Mouse (Mus musculus): ENCODE data around the gene Acadl. TPM values are rescaled to one million over a fixed set of nuclear protein-coding genes. Genes with fewer than 3 reads are reported as not detected.

Gene Acadl
- polyA plus RNA-seq (2015; fragmentation: Nextera tagmentation; extraction: Ambion mirVana): 380 and 392 TPM in 2 replicates

GRCm38 (mm10) chr1:66862712-66863511 lies at the start of gene Acadl:
Gene Acadl, minus strand, starts transcription at chr1:66863277.
- no peaks in the 10 kb centered on the region for H3K27me3 ChIP-seq (ENCODE audit: insufficient read depth, low read length)
- peak; percentile 92 for DNase-seq
- TF ChIP-seq EP300 (IDR thresholded peaks at IDR 0.05; ENCODE audit: low read depth): peak; percentile 86
- no peak for TF ChIP-seq CTCF (IDR thresholded peaks at IDR 0.05; ENCODE audit: low read depth)
- H3K4me2 ChIP-seq (ENCODE audit: low read depth, low read length): peak within 1 kb of the TSS; percentile 77
- H3K36me3 ChIP-seq (replicated peaks; ENCODE audit: insufficient read depth, low read length): peaks cover 6% of the 10 kb centered on the region; the same call in 1 of the 2 replicates
- peak within 1 kb of the TSS; percentile 98 for H3K9ac ChIP-seq (replicated peaks)
- WGBS (ENCODE audit: insufficient replicate concordance): under 1% methylated on average over 52 of the region's 85 CpGs
- peak; percentile 91 for ATAC-seq
- H3K4me1 ChIP-seq (ENCODE audit: insufficient read depth): peaks cover 5% of the 10 kb centered on the region; the same call in 1 of the 2 replicates
- H3K9me3 ChIP-seq (ENCODE audit: low read length): no peaks in the 10 kb centered on the region
- H3K27ac ChIP-seq (ENCODE audit: low read depth): peak within 1 kb of the TSS; percentile 100
- peak within 1 kb of the TSS; percentile 95 for H3K4me3 ChIP-seq (ENCODE audit: low read depth, low read length)

DNA sequence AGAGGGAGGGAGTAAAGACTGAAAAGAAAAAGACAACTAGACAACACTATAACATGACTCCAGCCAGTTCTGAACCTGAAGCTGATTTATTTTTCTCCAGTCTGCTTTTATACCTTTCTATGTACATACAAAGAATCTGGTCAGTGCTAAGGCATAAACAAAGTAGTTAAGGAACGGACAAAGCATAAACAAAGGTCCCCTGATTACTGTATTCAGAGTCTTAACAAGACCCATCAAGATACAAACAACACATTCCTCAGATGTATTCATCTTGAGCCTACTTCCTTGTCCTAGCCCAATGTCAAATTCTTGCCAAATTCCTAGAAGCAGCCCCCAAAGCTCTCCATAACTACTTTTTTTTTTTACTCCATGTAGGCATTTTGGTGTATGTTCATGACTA lies 49.2 kb upstream of the Acadl start:
- Histone ChIP-seq H3K4me1 (ENCODE audit: insufficient read depth) (no peaks in the 10 kb centered on the region), H3K9ac (replicated peaks) (no peak overlapping the region), H3K27me3 (ENCODE audit: insufficient read depth, low read length) (no peaks in the 10 kb centered on the region), H3K4me3 (ENCODE audit: low read depth, low read length) (no peak overlapping the region), H3K27ac (ENCODE audit: low read depth) (no peak overlapping the region), H3K36me3 (replicated peaks; ENCODE audit: insufficient read depth, low read length) (no peaks in the 10 kb centered on the region), H3K9me3 (ENCODE audit: low read length) (no peaks in the 10 kb centered on the region), H3K4me2 (ENCODE audit: low read depth, low read length) (no peak overlapping the region)
- TF ChIP-seq EP300 (IDR thresholded peaks at IDR 0.05; ENCODE audit: low read depth): no peak
- no peak for TF ChIP-seq CTCF (IDR thresholded peaks at IDR 0.05; ENCODE audit: low read depth)
- 54% methylated on average over 1 of the region's 1 CpGs for WGBS (ENCODE audit: insufficient replicate concordance)
- ATAC-seq (no peak), DNase-seq (no peak)

- Histone ChIP-seq H3K9me3 (ENCODE audit: low read length) (no peaks in the 10 kb centered on the region), H3K27me3 (ENCODE audit: insufficient read depth, low read length) (no peaks in the 10 kb centered on the region), H3K27ac (ENCODE audit: low read depth) (no peak overlapping the region), H3K4me3 (ENCODE audit: low read depth, low read length) (no peak overlapping the region), H3K36me3 (replicated peaks; ENCODE audit: insufficient read depth, low read length) (no peaks in the 10 kb centered on the region), H3K9ac (replicated peaks) (no peak overlapping the region), H3K4me1 (ENCODE audit: insufficient read depth) (peaks cover 5% of the 10 kb centered on the region), H3K4me2 (ENCODE audit: low read depth, low read length) (no peak overlapping the region)
- 76% methylated on average over 3 of the region's 3 CpGs for WGBS (ENCODE audit: insufficient replicate concordance)
- TF ChIP-seq EP300 (IDR thresholded peaks at IDR 0.05; ENCODE audit: low read depth) (no peak), CTCF (IDR thresholded peaks at IDR 0.05; ENCODE audit: low read depth) (no peak)
- no peak for DNase-seq
- no peak for ATAC-seq
These were observed 39.5 kb upstream of the Acadl start for GRCm38 (mm10) chr1:66902566-66902965.

- peak overlapping the region; percentile 24 for H3K4me2 ChIP-seq (ENCODE audit: low read depth, low read length)
- DNase-seq (no peak), ATAC-seq (peak; percentile 88)
- H3K27ac ChIP-seq (ENCODE audit: low read depth): no peak overlapping the region
- WGBS (ENCODE audit: insufficient replicate concordance): 45% methylated on average over 4 of the region's 4 CpGs
- H3K9me3 ChIP-seq (ENCODE audit: low read length): no peaks in the 10 kb centered on the region
- no peaks in the 10 kb centered on the region for H3K27me3 ChIP-seq (ENCODE audit: insufficient read depth, low read length)
- H3K9ac ChIP-seq (replicated peaks): no peak overlapping the region
- H3K4me3 ChIP-seq (ENCODE audit: low read depth, low read length): no peak overlapping the region
- H3K4me1 ChIP-seq (ENCODE audit: insufficient read depth): peaks cover 5% of the 10 kb centered on the region
- TF ChIP-seq EP300 (IDR thresholded peaks at IDR 0.05; ENCODE audit: low read depth): peak; percentile 58; the same call in 1 of the 2 replicates
- TF ChIP-seq CTCF (IDR thresholded peaks at IDR 0.05; ENCODE audit: low read depth): no peak
- H3K36me3 ChIP-seq (replicated peaks; ENCODE audit: insufficient read depth, low read length): no peaks in the 10 kb centered on the region
These were observed 37.9 kb upstream of the Acadl start for GRCm38 (mm10) chr1:66900946-66901345.

DNA sequence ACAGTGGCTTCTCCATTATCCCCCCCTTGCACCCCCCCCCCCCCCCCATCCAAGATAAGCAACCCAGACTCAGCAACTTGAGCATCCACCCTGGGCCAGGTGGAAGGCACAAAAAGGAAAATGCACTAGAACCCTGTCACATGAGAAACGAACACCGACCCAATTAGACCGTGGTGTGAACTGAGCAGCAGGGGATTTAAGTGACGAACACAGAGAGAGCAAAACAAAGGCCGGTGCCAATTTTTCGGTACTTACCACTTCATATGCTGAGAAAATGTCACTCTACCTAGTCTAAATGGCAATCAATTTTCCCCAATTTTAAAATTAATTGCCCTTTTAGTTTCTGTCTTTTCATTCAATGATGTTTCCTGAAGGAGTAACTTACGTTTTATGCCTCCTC lies 35.2 kb upstream of the Acadl start:
- H3K9me3 ChIP-seq (ENCODE audit: low read length): no peaks in the 10 kb centered on the region
- ATAC-seq: no peak
- DNase-seq: no peak
- H3K27ac ChIP-seq (ENCODE audit: low read depth): no peak overlapping the region
- no peak overlapping the region for H3K4me3 ChIP-seq (ENCODE audit: low read depth, low read length)
- no peaks in the 10 kb centered on the region for H3K36me3 ChIP-seq (replicated peaks; ENCODE audit: insufficient read depth, low read length)
- TF ChIP-seq EP300 (IDR thresholded peaks at IDR 0.05; ENCODE audit: low read depth) (no peak), CTCF (IDR thresholded peaks at IDR 0.05; ENCODE audit: low read depth) (no peak)
- 87% methylated on average over 7 of the region's 7 CpGs for WGBS (ENCODE audit: insufficient replicate concordance)
- H3K27me3 ChIP-seq (ENCODE audit: insufficient read depth, low read length): no peaks in the 10 kb centered on the region
- H3K9ac ChIP-seq (replicated peaks): no peak overlapping the region
- peaks cover 5% of the 10 kb centered on the region for H3K4me1 ChIP-seq (ENCODE audit: insufficient read depth)
- no peak overlapping the region for H3K4me2 ChIP-seq (ENCODE audit: low read depth, low read length)

DNA sequence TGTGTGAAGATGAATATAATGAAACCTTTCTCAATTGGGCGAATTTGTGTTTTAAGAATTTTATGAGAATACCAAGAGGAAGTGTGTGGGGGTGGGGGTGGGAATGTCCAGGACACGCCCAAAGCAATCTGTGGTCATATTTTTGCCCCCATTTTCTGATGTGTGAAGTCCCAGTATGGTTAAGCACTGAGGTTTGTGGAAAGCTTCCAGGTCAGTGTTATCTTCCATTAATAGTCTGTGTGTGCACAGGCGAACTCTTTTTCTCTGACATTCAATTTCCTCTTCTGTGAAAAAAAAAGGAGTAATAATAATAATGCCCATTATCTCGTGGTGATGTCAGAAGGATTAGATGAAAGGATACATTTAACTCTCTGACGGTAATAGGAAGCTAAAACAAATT lies 33.5 kb upstream of the Acadl start:
- Histone ChIP-seq H3K9me3 (ENCODE audit: low read length) (no peaks in the 10 kb centered on the region), H3K27me3 (ENCODE audit: insufficient read depth, low read length) (no peaks in the 10 kb centered on the region), H3K36me3 (replicated peaks; ENCODE audit: insufficient read depth, low read length) (no peaks in the 10 kb centered on the region), H3K9ac (replicated peaks) (no peak overlapping the region), H3K4me3 (ENCODE audit: low read depth, low read length) (no peak overlapping the region), H3K4me1 (ENCODE audit: insufficient read depth) (peaks cover 5% of the 10 kb centered on the region), H3K27ac (ENCODE audit: low read depth) (no peak overlapping the region), H3K4me2 (ENCODE audit: low read depth, low read length) (peak overlapping the region; percentile 55)
- DNase-seq (no peak), ATAC-seq (no peak)
- 37% methylated on average over 5 of the region's 5 CpGs for WGBS (ENCODE audit: insufficient replicate concordance)
- TF ChIP-seq EP300 (IDR thresholded peaks at IDR 0.05; ENCODE audit: low read depth) (no peak), CTCF (IDR thresholded peaks at IDR 0.05; ENCODE audit: low read depth) (no peak)
